Mouse (Mus musculus) midbrain, embryonic 10.5 days (tissue): Measurements from ENCODE around the gene Zfp84. TPM values are rescaled to one million over a fixed set of nuclear protein-coding genes. Genes with fewer than 3 reads are reported as not detected.

ENCODE experiments used
- microRNA counts: library from miRNA; unstranded; fragments of <30 nt; microRNA quantifications from one replicate; lab custom pipeline; 2017
- microRNA-seq: library from miRNA; unstranded; fragments of <30 nt; microRNA quantifications from one replicate; pipeline ENCODE4, GENCODE M21; 2017
- polyA plus RNA-seq: library from polyadenylated mRNA; unstranded; fragments of >200 nt; fragmentation: Nextera tagmentation; extraction: Ambion mirVana; gene quantifications from 2 replicates; pipeline ENCODE4 v1.2.1, GENCODE M21; 2016

The Zfp84 gene
- polyA plus RNA-seq, 1 experiment from 2014 or later = 10.9 TPM

MicroRNAs encoded within 50 kb of the gene (microRNA counts, 519-probe panel; counts per million panel counts)
- microRNA mmu-miR-1964 (lab: Ali Mortazavi, UCI) = not detected

Small RNA genes lying within 50 kb of the gene (microRNA-seq; reads per million reads assigned to microRNA genes)
- gene Mir1964 = 3.6 reads per million, percentile 6 among the genes with 10 or more reads in this experiment

Other genes with a start within 250 kb of the Zfp84 start
- gene Sipa1l3, start 249.9 kb upstream of the Zfp84 start, polyA plus RNA-seq = 8.4 and 8.7 TPM in 2 replicates
- 0.05 and 0.06 TPM in 2 replicates for gene Catsperg2, start 41.5 kb upstream of the Zfp84 start, polyA plus RNA-seq
- 6.8 and 8.3 TPM in 2 replicates for gene Zfp30, start 15.4 kb downstream of the Zfp84 start, polyA plus RNA-seq
- 12.7 and 17.5 TPM in 2 replicates for gene Zfp790, start 47.6 kb downstream of the Zfp84 start, polyA plus RNA-seq
- gene Zfp940, start 85.1 kb downstream of the Zfp84 start, polyA plus RNA-seq = 9.7 and 10.3 TPM in 2 replicates
- 8.8 and 9.3 TPM in 2 replicates for gene Zfp420, start 91.4 kb downstream of the Zfp84 start, polyA plus RNA-seq
- 10.6 and 12.8 TPM in 2 replicates for gene Zfp27, start 138.0 kb downstream of the Zfp84 start, polyA plus RNA-seq
- 5.4 and 7.3 TPM in 2 replicates for gene Zfp383, start 139.7 kb downstream of the Zfp84 start, polyA plus RNA-seq
- gene Zfp74, start 185.5 kb downstream of the Zfp84 start, polyA plus RNA-seq = 12.7 and 15.8 TPM in 2 replicates
- gene Zfp568, start 215.4 kb downstream of the Zfp84 start, polyA plus RNA-seq = 22.8 and 23.3 TPM in 2 replicates